10 mouse cellular contexts compared by ENCODE assay signal in the genomic region with DNA sequence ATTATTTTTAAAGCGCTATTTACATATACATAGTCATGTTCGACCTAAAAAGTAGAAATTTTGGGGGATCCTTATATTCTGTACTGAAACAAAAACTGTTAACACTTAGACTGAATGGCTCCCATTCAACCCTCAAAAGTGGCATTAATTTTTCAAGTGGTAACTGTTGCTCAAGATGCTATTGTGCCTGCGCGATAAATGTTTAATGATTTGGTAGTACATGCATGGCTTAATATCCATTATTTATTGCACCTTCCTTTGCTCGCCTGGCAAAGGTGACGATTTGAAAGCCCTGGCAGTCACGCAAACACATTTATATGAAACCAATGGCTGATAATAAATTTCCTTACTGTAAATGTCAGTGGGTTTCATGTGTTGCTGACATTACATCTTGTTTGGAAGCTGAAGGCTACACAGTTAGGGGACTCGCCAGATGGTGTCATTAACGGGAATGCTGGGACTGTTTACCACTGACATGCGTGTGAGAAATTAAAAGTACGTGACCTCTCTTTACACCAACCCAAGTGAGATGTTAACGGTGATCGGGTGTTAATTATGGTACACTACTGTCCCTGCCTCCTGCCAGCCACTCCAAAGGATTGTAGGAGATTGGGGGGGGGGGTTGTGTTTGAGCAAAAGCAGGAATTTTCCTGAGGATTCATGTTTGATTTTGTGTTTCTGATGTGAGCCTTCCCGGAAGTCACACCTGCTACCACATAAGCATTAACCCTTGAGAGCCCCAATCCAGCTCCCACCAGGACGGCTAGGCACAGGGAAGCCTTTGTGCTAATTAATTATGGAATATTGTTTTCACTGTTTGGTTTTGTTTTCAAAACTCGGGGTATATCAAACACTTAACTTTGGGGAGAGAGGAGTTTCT.
DNase-seq lines count a peak whose midpoint lies in the region; ATAC-seq and TF ChIP-seq lines count a peak whose summit lies in the region.
"Had no signal": no experiment of that assay in that cellular context is flagged by ENCODE, and none has a peak within 500 bp of the region (broad histone marks: within the 10 kb centered on the region; RNA-seq: fewer than 3 reads in every experiment).

No protein-coding gene starts in this region.

- no peak for TF ChIP-seq CTCF in lung, postnatal 0 days (IDR thresholded peaks at IDR 0.05)
- TF ChIP-seq CTCF in lung, adult 2 months (IDR thresholded peaks at IDR 0.05; ENCODE audit: insufficient read depth, low read length) = no peak

- peak overlapping the region; percentile 17; the same call in 1 of the 2 replicates for H3K4me3 ChIP-seq in lung, postnatal 0 days (ENCODE audit: low read depth, low read length)
- no peak overlapping the region for H3K4me3 ChIP-seq in lung, adult 2 months (replicated peaks; ENCODE audit: extremely low read depth, low read depth, low read length)
- no peak overlapping the region for H3K4me3 ChIP-seq in forebrain, embryonic 16.5 days (replicated peaks; ENCODE audit: low read length)
- H3K4me3 ChIP-seq in midbrain, embryonic 10.5 days = peak overlapping the region; percentile 35

- H3K36me3 ChIP-seq in lung, postnatal 0 days (ENCODE audit: insufficient read depth, low read length) = no peaks in the 10 kb centered on the region
- H3K36me3 ChIP-seq in forebrain, embryonic 16.5 days (ENCODE audit: control insufficient read depth, insufficient read depth) = no peaks in the 10 kb centered on the region
- H3K36me3 ChIP-seq in midbrain, embryonic 10.5 days = no peaks in the 10 kb centered on the region

- no peak for TF ChIP-seq POLR2A in lung, adult 2 months (IDR thresholded peaks at IDR 0.05; ENCODE audit: borderline replicate concordance, extremely low read depth, low read depth, low read length)

- H3K4me2 ChIP-seq in lung, postnatal 0 days (replicated peaks; ENCODE audit: low read depth, low read length) = peak overlapping the region; percentile 47
- peak overlapping the region; percentile 3 for H3K4me2 ChIP-seq in forebrain, embryonic 16.5 days (ENCODE audit: low read length)

- no peak overlapping the region for H3K27ac ChIP-seq in lung, postnatal 0 days (ENCODE audit: low read length)
- no peak overlapping the region for H3K27ac ChIP-seq in forebrain, embryonic 16.5 days (ENCODE audit: low read length)
- peak overlapping the region; percentile 87 for H3K27ac ChIP-seq in midbrain, embryonic 10.5 days (replicated peaks)

- H3K27me3 ChIP-seq in lung, postnatal 0 days (replicated peaks; ENCODE audit: insufficient read depth, low read length) = no peaks in the 10 kb centered on the region
- H3K27me3 ChIP-seq in forebrain, embryonic 16.5 days (replicated peaks; ENCODE audit: control insufficient read depth, insufficient read depth, low read length) = no peaks in the 10 kb centered on the region
- H3K27me3 ChIP-seq in midbrain, embryonic 10.5 days (ENCODE audit: low read depth, poor library complexity, severe bottlenecking) = no peaks in the 10 kb centered on the region

- TF ChIP-seq EP300 in lung, postnatal 0 days (IDR thresholded peaks at IDR 0.05) = no peak

- DNase-seq in lung, postnatal 0 days (ENCODE audit: low spot score) = no peak
- no peak for DNase-seq in lung, adult 2 months
- no peak for DNase-seq in midbrain, embryonic 10.5 days (ENCODE audit: low spot score)
- no peak for DNase-seq in adrenal gland, postnatal 36 days
- DNase-seq in ovary, postnatal 36 days (ENCODE audit: low spot score) = no peak
- DNase-seq in cerebellum, adult 11-12 months = no peak
- DNase-seq: gastrocnemius, postnatal 10 days; kidney, postnatal 10 days had no signal

- WGBS in lung, postnatal 0 days = 52% methylated on average over 16 of the region's 16 CpGs
- WGBS in lung, adult 2 months = 58% methylated on average over 16 of the region's 16 CpGs
- WGBS in forebrain, embryonic 16.5 days = 19% methylated on average over 16 of the region's 16 CpGs
- 59% methylated on average over 16 of the region's 16 CpGs for WGBS in midbrain, embryonic 10.5 days

- H3K4me1 ChIP-seq in lung, postnatal 0 days (ENCODE audit: insufficient read depth, low read depth, low read length) = no peaks in the 10 kb centered on the region
- H3K4me1 ChIP-seq in lung, adult 2 months (ENCODE audit: control insufficient read depth, insufficient read depth, low read length) = no peaks in the 10 kb centered on the region; the same call in 1 of the 2 replicates
- H3K4me1 ChIP-seq in forebrain, embryonic 16.5 days (replicated peaks; ENCODE audit: control insufficient read depth, insufficient read depth, low read length) = peaks cover 40% of the 10 kb centered on the region
- H3K4me1 ChIP-seq in midbrain, embryonic 10.5 days = peaks cover 75% of the 10 kb centered on the region

- H3K9ac ChIP-seq in lung, postnatal 0 days (replicated peaks; ENCODE audit: low read depth) = no peak overlapping the region
- no peak overlapping the region; the same call in 1 of the 2 replicates for H3K9ac ChIP-seq in forebrain, embryonic 16.5 days (replicated peaks; ENCODE audit: low read depth, low read length)

- ATAC-seq in lung, postnatal 0 days = no peak
- ATAC-seq in forebrain, embryonic 16.5 days = peak; percentile 36; the same call in 1 of the 2 replicates
- ATAC-seq: Patski had no signal

- H3K9me3 ChIP-seq in lung, postnatal 0 days (ENCODE audit: low read length) = no peaks in the 10 kb centered on the region
- H3K9me3 ChIP-seq in forebrain, embryonic 16.5 days (ENCODE audit: control insufficient read depth, low read length) = no peaks in the 10 kb centered on the region
- no peaks in the 10 kb centered on the region for H3K9me3 ChIP-seq in midbrain, embryonic 10.5 days (replicated peaks)

Comparison
In these comparisons a context has a peak if more than half of its experiments do, and no peak if none do; other contexts are left out.
1. H3K4me3 ChIP-seq: peak in lung, postnatal 0 days (single experiment) and midbrain, embryonic 10.5 days (single experiment); none in lung, adult 2 months (single experiment) and forebrain, embryonic 16.5 days (single experiment).